Mouse (Mus musculus): ENCODE data around the gene Rnd2. TPM values are rescaled to one million over a fixed set of nuclear protein-coding genes. Genes with fewer than 3 reads are reported as not detected.
"Not testable (repeated sequence)": the region's sequence is repeated elsewhere in the genome, so short reads cannot be mapped to it uniquely, and the experiment has no call there.

Gene Rnd2
- 1 to 10 TPM; 5.6 to 6.2 TPM for total RNA-seq (2021)

DNA sequence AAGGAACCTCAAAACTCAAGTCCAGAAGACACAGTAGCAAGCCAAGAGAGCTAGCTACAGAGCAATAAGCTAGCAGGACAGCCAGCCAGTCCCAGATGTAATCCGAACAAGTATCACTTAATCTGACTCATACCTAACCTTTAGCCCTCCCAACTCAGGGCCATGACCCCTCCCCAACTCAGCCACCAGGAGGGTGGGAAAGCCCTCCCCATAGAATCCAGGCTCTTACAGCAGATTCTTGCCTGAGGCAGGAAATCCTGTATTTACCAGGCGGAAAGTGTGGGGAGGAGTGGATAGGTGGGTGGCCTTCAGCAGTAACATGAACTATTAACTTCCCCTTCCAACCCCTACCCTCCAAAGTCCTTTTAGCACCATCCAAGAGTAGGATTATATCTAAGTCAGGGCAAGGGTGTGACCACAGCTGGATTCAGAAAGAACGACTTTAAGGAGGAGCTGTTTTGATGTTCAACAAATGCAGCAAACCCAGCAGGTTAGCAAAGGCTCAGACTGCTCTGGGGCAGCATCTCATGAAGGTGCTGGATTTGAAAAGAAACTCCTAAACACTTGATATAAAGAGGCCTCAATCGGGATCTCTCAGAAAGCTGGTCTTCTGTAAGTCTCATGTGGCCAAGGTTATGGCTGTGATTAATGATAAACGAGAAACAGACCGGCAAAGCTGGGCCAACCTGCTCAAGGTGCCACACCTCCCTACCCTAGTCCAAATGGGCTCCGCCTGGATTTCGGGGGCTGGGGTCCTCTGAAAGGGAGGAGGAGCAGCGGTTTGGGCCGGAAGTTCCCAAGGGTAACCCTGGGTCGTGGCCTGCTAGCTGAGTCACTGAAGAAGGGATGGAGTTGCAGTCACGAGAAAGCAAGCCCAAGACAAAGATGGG lies at the start of gene Rnd2:
Gene Rnd2, plus strand, starts transcription at position 789 of the 890 bp plus-strand sequence.
- intact Hi-C loops (cut with DNase I) = loop anchor here (5.0 kb wide), 1 partner anchor 88 kb away; the partner anchor contains the start of genes Brca1 and Nbr1
- no peak for DNase-seq

DNA sequence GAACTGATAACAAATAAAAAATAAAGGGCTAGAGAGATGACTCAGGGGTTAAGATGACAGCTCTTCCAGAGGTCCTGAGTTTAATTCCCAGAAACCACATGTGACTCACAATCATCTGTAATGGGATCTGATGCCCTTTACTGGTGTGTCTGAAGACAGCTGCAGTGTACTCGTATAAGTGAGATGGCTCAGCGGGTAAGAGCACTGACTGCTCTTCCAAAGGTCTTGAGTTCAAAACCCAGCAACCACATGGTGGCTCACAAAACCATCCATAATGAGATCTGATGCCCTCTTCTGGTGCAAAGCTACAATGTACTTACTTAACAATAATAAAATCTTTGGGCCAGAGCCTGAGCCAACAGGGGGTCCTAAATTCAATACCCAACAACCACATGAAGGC lies 49.5 kb upstream of the Rnd2 start:
- DNase-seq = no peak
- intact Hi-C loops (cut with DNase I) = no loop called here

DNA sequence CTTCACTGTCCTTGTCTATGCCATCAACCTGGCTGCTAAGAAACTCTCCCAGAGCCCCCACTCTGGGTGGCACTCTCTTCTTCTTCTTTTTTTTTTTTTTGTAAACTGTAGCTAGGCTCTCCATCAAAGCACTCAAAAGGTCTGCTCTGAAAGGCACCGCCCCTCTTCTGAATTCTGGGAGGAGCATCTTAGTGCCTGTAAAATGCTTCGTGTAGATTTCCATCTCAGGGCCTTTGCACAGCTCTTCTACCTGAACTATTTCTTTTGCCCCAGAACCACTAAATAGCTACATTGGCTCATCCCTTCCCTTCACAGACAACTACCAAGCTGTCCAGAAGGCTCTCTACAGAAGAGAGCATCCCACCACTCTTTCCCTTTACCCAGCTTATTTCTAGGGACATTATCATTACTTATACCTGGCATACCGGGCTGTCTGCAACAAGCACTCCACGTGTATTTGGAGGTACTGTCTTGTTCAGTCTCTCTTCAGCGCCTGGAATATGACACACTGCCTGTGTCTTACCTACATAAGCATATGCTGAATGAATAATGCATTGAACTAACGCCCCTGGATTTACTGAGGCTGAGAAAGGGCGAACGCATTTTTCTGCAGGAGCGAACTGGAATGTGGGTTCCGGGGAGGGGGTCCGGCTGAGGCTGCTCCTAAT lies 48.2 kb upstream of the Rnd2 start:
- intact Hi-C loops (cut with DNase I) = no loop called here

DNA sequence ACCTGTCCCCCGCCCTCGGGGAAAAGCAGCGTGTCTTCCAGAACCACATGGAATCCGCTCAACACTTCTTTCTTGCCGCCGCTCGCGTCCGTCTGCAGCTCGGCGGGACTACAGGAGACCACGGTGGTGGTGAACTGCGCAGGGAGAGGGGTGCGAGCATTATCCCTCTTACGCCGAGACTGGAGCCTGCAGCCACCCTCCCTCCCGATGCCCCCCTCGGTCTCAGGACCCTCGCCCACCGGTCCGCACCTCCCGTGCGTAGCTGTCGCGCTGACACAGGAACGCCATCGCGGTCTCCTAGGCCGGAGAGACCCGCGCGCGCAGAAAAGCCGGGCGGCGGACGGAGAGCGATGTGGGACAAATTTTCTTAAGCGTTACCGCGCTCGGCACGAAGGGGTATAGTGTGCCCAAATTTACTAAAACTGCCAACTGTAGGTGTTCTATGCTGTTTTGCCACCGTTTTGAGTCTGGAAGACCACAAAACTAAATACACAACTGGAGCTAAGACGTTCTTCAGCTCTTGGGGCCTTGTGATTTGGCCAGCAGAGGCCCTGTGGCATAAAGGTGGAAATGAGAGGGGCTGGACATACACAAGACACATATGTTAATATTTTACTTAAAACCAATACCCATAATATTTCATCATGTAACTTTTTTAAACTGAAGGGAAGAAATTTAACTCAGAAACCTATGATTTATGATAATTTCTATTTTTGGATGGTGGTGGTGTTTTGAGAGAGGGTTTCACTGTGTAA lies 47.5 kb upstream of the Rnd2 start, which contains the start of gene Aarsd1:
Gene Aarsd1, minus strand, starts transcription at position 515 of the 755 bp plus-strand sequence.
- DNase-seq = peak; percentile 94 to 95
- intact Hi-C loops (cut with DNase I) = no loop called here

More for the DNA sequence above, 48.2 kb upstream of the Rnd2 start:
- no peak for DNase-seq

DNA sequence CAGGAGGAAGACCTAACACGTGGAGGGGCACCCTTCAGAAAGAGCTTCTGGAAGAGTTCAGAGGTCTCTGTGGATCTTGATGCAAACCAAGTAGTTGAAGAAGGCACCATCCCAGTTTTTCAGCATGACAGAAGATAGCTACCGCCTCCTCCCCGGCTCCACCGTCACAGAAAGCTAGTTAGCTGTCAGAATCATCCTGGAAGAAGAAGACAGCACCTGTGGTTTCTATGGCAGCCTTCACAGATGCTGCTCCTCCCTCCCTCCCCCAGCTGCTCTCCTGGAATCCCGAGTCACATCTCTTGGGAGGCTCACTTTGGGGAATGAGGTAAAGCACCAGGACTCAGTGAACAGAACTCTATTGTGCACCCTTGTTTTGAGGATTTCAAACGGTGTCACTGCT lies 45.8 kb upstream of the Rnd2 start:
- intact Hi-C loops (cut with DNase I) = no loop called here
- no peak for DNase-seq

DNA sequence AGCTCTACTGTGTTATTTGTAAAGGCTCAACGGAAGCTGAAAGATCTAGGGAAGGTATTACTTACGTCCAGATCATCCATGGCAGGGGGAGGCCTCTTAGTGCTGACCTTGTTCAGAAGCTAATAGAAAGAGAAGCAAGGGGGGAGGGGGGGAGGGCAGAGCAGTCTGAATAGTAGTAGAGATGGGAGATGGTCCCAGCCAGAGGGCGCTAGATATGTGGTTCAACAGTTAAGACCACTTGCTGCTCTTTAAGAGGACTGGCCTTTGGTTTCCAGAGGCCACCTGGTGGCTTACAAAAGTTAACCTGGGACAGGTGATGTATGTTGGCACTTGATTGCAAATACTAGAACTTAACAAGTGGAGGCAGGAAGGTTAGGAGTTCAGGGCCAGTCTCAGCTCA lies 45.2 kb upstream of the Rnd2 start:
- intact Hi-C loops (cut with DNase I) = no loop called here

DNA sequence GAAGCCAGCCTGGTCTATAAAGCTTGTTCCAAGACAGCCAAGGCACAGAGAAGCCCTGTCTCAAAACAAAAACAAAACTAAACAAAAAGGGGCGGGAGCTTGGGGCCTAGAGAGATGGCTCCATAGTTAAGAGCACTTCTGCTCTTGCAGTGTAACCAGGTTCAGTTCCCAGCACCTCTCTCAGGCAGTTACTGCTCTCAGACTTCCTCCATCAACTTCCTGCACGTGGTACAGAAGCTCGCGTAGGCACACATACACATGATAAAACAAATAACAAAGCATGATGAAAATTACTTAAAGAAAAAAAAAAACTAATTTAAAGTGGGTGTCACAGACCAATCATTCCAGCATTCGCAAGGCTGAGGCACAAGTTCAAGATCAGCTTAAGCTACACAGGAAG lies 44.7 kb upstream of the Rnd2 start:
- no peak for DNase-seq
- intact Hi-C loops (cut with DNase I) = no loop called here

More for the DNA sequence above, 45.2 kb upstream of the Rnd2 start:
- DNase-seq = no peak

DNA sequence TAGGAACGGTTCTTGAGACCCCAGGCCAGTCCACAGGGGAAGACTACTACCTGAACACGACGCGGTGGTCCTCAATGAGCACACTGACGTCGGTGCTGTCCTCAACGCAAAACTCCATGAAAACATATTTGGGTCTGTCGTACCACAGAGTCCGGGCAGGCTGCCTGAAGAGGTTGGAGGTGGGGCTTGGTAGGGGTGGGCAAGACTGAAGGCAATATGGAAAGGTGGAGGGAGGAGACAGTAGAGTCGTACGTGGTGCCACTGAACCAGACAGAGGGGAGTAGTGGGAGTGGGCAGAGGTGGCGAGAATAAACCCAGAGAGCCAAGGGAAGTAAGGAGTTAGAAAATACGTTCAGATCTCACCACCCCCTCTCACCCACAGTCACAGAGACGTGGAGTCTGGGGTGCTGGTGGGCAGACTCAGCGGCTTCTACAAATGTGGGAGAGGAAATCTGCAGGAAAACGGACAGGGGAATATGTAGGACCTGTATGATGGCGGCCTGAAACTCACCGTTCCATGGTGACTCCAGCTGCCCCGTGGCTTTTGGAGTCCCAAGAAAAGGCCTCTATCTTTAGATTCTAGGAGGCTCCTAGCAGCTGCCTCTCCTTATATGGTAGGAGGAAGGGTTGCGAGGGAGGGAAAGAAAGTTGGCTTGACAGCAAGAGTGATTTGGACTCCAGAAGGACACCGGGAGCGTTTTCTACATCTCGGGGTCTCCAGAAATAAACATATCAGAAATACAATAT lies 40.5 kb upstream of the Rnd2 start, which contains the start of gene Gm27029:
Gene Gm27029, minus strand, starts transcription at position 692 of the 747 bp plus-strand sequence.
- peak in 1 of 2 experiments; percentile 45 for DNase-seq
- intact Hi-C loops (cut with DNase I) = no loop called here

DNA sequence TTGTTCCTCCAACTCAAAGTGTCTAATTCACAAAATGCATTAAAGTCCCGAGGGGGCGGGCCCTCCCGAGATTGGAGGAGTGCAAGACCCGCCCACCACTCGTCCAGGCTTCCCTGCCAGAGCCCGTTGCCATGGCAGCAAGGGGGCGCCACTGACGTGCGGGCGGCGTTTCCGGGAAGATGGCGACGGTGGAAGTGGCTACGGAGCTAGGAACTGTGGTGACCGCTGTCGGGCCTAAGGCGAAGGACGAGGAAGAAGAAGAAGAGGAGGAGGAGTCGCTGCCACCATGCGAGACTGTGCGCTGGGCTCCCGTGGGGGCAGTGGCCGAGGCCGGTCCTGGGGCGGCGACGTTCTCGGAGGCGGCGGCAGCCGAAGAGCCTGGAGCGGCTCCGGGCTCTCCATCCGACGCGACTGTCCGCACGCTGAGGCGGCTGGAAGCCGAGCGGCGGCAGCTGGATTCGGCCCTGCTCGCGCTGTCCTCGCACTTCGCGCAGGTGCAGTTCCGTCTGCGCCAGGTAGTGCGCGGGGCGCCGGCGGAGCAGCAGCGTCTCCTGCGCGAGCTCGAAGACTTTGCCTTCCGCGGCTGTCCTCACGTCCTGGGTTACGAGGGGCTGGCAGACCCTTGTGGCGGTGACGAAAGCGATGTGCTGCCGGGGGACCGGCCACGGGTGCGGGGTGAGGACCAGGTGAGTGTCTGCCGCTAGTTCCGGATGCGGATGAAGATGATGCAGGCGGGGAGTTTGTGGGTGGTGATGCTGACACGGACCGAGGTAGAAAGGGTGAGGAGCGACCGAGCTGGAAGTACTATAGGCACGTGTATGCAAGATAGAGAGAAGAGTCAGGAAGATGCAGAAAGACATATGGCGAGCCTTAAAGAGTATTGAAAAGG lies 39.6 kb upstream of the Rnd2 start, which contains the start of the genes Rundc1 and Ptges3l:
Gene Rundc1, plus strand, starts transcription at position 161 of the 889 bp plus-strand sequence.
Gene Ptges3l, minus strand, starts transcription at position 409 of the 889 bp plus-strand sequence.
- intact Hi-C loops (cut with DNase I) = no loop called here
- DNase-seq = peak; percentile 98 to 99

DNA sequence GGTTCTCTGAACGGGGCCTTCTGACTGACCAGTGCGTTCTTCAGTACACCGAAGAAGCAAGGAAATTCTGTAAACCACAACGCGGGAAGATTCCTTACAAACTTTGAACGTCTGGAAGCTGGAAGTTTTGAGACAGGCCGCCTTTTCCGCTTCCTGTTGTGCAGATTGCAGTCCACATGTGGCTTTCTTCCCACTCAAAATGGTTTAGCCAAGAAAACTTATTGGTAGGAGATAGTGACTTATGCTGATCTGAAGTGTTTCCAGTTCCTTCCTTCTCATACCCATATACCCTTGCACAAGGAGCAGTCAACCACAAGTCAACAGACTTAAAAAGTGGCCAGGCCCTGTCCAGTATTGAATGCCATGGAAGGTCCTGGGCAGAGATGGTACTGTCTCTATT lies 38.6 kb upstream of the Rnd2 start:
- no peak for DNase-seq
- intact Hi-C loops (cut with DNase I) = no loop called here

DNA sequence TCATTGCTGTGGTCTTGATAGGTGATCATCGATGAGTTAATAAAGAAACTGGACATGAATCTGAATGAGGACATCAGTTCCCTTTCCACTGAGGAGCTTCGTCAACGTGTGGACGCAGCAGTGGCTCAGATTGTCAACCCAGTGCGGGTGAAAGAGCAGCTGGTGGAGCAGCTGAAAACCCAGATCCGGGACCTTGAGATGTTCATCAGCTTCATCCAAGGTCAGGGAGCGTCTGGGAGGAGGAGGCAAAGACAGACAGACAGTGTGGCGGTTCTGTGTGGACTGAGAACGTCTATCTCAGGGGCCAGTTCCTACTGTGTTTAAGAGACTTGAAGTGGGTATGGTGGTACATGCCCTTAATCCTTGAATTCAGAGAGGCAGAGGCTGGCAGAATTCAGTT lies 33.5 kb upstream of the Rnd2 start:
- intact Hi-C loops (cut with DNase I) = no loop called here

DNA sequence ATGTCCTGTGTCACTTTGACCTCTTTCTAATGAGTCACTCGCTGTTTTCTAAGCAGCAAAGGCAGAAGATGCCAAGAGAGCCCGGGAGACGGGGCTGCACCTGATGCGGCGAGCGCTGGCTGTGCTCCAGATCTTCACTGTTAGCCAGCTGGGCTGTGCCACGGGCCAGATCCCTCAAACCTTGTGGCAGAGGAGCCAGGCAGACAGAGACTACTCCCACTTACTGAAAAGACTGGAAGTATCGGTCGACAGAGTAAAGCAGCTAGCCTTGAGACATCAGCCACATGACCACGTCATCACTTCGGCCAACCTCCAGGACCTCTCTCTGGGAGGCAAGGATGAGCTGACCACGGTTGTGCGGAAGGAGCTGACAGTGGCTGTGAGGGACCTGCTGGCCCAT lies 31.4 kb upstream of the Rnd2 start:
- DNase-seq = no peak
- intact Hi-C loops (cut with DNase I) = no loop called here

More for the DNA sequence above, 33.5 kb upstream of the Rnd2 start:
- no peak for DNase-seq

DNA sequence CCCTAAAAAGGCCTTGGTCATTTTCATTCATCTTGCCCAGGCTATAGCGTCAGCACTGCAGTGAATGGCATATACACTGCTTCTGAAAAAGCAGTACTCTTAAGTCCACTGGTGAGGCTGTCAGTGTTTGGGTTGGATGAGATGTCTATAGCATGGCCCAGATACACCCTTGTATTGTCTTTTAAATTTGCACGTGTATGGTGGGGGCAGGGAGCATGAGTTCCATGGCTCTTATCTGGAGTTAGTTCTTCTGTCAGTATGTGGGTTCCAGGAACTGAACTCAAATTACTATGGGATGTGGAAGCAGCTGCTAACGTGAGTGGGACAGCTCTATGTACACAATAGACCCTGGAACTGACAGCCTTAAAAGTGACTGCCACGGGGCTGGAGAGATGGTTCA lies 29.0 kb upstream of the Rnd2 start:
- intact Hi-C loops (cut with DNase I) = no loop called here
- DNase-seq = no peak

DNA sequence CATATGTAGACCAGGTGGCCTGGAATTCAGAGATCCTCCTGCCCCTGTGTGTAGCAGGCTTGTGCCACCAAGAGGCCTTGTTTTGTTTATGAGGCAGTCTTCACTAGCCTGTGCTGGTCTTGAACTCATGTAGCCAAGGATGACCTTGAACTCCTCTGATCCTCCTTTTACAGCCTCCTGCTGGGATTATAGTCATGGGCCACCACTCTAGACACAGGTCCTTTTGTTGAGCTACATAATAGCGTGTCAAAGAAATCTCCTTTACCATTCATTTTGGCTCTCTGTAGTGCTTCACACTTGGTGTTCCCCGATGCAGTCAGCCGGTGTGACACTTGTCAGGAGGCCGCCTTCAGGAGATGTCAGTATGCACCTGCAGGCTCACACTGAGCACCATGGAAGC lies 27.9 kb upstream of the Rnd2 start:
- DNase-seq = no peak
- intact Hi-C loops (cut with DNase I) = no loop called here

DNA sequence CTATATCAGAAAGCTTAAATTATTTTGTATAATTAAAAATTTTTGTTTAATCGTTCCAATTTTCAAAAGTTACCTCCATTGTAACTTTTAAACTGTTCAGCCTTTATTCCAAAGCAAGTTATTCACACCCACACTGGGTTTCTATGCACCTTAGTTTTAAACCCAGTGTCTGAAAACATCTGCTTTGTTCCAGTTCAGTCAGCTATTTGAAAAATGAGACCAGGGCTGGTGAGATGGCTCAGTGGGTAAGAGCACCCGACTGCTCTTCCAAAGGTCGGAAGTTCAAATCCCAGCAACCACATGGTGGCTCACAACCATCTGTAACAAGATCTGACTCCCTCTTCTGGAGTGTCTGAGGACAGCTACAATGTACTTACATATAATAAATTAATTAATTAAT lies 26.8 kb upstream of the Rnd2 start:
- intact Hi-C loops (cut with DNase I); DNase-seq: not testable (repeated sequence)

DNA sequence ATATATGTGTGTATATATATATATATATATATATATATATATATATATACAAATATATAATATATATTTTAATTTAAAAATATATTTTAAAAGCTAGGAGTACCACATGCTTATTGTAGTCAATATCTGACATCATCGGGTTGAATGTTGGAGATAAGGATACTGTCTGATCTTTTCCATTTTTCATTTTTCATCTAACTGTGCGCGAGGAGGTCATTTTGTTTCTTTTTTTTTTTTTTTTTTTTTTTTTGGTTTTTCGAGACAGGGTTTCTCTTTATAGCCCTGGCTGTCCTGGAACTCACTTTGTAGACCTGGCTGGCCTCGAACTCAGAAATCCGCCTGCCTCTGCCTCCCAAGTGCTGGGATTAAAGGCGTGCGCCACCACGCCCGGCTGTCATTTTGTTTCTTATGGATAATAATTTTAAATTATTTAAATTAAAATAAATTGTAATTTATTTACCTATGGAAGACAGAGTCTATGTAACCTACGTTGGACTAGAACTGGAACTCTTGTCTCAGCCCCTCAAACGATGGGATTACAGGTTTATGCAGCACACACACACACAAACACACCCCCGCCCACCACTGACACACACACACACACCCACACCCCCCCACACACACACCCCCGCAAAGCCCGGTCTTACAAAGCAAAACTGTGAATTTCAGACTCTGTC lies 23.2 kb upstream of the Rnd2 start:
- DNase-seq = not testable (repeated sequence)
- intact Hi-C loops (cut with DNase I) = loop anchor here (2.0 kb wide), 1 partner anchor 25 kb away; the partner anchor contains the start of gene Vat1

DNA sequence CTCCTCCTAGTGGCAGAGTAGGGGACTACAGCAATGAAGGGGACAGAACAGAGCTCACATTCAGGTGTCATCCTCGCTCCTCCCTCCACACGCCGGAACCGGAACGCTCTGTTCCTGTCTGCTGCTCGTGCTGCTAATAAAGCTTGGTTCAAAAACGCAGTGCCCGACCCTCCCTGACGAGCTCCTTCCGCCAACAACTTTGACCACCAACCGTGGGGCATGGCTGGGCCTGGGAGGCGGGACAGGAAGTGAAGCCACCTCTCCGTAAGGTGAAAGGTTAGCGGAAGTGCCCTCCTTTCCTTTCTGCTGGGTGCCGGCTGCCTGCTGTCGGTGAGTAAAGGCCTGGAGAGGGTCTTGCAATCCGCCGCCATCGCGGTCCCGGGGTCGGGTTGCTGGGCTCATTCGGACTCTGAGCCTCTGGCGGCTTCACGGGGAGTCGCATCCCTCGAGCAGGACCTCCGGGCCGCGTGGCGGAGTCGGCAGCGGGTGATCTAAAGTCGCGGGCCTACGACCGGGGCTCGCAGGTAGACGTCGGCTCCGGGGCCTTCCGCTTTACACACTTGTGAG lies 22.6 kb upstream of the Rnd2 start, which contains the start of gene Rpl27:
Gene Rpl27, plus strand, starts transcription at position 172 of the 567 bp plus-strand sequence.
- intact Hi-C loops (cut with DNase I) = loop anchor here (2.0 kb wide), 1 partner anchor 25 kb away; the partner anchor contains the start of gene Vat1
- peak; percentile 92 for DNase-seq

DNA sequence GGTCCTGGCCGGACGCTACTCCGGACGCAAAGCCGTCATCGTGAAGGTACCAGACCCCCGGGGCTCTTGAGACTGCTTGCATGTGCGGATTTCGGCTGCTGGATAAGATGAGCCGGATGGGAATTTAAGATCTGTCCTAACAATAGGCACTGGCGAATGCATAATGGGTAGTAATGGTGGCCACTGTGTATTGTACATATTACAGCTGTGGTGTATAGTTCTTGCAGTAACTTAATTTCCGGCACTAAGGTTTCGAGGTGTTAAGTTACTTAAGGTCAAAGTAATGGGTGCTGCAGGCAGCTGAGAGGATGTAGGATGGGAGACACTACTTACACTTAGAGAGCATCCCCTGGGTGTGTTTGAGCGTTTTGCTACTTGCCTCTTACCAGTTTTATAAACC lies 22.0 kb upstream of the Rnd2 start:
- intact Hi-C loops (cut with DNase I) = loop anchor here (2.0 kb wide), 1 partner anchor 24 kb away; the partner anchor contains the start of gene Vat1
- no peak for DNase-seq

Measured in heart, postnatal 36 days (tissue).